Mouse (Mus musculus) small intestine, adult 2 months (tissue): ENCODE data around the gene Man2a1. TPM values are rescaled to one million over a fixed set of nuclear protein-coding genes. Genes with fewer than 3 reads are reported as not detected.

Experiments
- H3K27ac ChIP-seq: fragments of 200-500 bp; 2 replicates; pipeline ENCODE4 v1.5.1; 2012; ENCODE audit warnings: low read depth, low read length, control low read depth, inconsistent platforms; ENCODE audit not compliant: insufficient read depth
- H3K27me3 ChIP-seq: fragments of 200-500 bp; 2 replicates; pipeline ENCODE4 v1.6.1; 2012; ENCODE audit warnings: mild to moderate bottlenecking, moderate library complexity, low read length, inconsistent platforms; ENCODE audit not compliant: control insufficient read depth, insufficient read depth
- H3K36me3 ChIP-seq: fragments of 200-500 bp; 2 replicates; pipeline ENCODE4 v1.6.1; 2012; ENCODE audit warnings: mild to moderate bottlenecking, low read length, control low read depth, inconsistent platforms; ENCODE audit not compliant: control insufficient read depth, insufficient read depth
- H3K4me1 ChIP-seq: fragments of 200-500 bp; 2 replicates; pipeline ENCODE4 v1.6.1; 2012; ENCODE audit warnings: low read length, inconsistent platforms, mixed read lengths; ENCODE audit not compliant: control insufficient read depth, insufficient read depth, insufficient read length
- H3K4me3 ChIP-seq: fragments of 200-500 bp; 2 replicates; pipeline ENCODE4 v1.5.1; 2012; ENCODE audit warnings: low read depth, mild to moderate bottlenecking, control low read depth, inconsistent platforms, low read length, moderate library complexity
- CTCF ChIP-seq: fragments of 200-500 bp; IDR thresholded peaks from 2 replicates; pipeline ENCODE4 v1.5.1; 2012; ENCODE audit warnings: low read depth, mild to moderate bottlenecking, control low read depth, inconsistent platforms, low read length, moderate library complexity, mixed read lengths; ENCODE audit not compliant: insufficient replicate concordance, insufficient read length; ENCODE audit errors: extremely low read depth
- POLR2A ChIP-seq: fragments of 200-500 bp; IDR thresholded peaks from 2 replicates; pipeline ENCODE4 v1.6.1; 2012; ENCODE audit warnings: low read depth, mild to moderate bottlenecking, control low read depth, inconsistent platforms, low read length, moderate library complexity
- WGBS: fragments of 180-500 bp; shearing (Covaris S2); methylation state at CpG from one replicate; pipeline ENCODE4 v1.1.7; 2018; 5-methylcytosine and 5-hydroxymethylcytosine counted together
- polyA plus RNA-seq: library from polyadenylated mRNA; depleted of rRNA; stranded (reverse); fragments of >200 nt; gene quantifications from 2 replicates; pipeline ENCODE4 v1.2.3, GENCODE M21; 2012

The Man2a1 gene
- polyA plus RNA-seq, 1 experiment, result 6.7 TPM

DNA sequence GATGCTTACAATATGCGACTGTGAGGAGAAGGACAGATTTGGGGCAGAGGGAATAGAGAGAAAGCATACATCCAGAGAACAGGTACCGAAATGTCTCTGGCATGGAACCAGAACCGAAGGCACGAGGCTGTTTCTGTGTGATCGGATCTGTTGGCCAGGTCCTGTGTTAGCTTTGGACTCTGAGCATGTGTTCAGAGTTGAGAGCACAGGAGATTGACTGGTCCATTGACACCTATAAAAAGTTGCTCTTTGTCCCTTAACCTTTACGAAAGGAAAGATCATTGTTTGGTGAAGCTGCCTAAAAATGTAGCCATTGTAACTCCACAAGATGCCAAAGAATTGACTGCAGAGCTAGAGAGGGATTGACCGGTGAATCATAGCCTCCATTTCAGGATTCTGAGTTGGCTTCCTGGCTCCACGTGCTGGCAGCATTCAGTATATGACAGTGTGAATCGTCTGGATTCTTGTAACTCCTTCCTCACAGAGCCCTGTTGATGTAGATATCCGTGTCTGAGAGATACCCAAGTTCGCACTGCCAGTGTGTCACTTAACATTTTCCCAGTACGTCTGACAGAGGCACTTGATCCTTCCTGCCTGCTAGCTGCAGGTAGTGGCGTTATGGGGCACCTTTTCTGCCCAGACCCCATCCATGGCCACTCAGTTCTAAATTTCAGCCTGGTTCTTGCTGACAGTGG, 143.2 kb downstream of the Man2a1 start:
- TF ChIP-seq POLR2A (no peak), CTCF (no peak)
- Histone ChIP-seq H3K36me3 (peaks cover 34% of the 10 kb centered on the region), H3K27me3 (no peaks in the 10 kb centered on the region), H3K27ac (no peak overlapping the region), H3K4me3 (no peak overlapping the region), H3K4me1 (peaks cover 25% of the 10 kb centered on the region; the same call in 1 of the 2 replicates)
- WGBS, result 60% methylated on average over 13 of the region's 13 CpGs

DNA sequence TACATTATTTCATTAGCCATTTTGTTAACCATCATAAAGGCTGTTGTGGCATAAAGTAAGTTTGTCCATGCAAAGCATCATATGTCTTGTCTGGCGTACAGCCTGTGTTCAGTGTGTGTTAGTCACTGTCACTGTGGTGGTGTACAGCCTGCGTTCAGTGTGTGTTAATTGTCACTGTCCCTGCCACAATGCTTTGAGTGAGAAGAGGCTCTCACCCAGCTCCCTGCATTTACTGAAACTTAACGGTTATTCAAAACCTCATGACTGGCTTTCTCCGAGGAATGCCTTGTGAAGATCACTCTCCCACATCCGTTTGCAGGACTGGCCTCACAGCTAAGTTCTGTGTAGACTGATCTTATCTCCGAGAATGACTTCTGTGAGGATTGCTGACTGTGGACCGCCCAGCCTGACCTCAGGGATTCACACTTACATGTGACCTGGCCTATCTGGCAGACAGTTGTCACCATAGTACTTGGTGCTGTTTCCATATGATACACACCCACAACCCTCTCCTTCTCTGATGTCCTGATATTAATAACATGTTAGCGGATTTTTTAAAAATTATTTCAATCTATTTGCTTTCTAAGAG, 146.2 kb downstream of the Man2a1 start:
- TF ChIP-seq POLR2A, result no peak
- TF ChIP-seq CTCF, result no peak
- Histone ChIP-seq H3K4me3 (no peak overlapping the region), H3K36me3 (peaks cover 29% of the 10 kb centered on the region), H3K27me3 (no peaks in the 10 kb centered on the region), H3K4me1 (peaks cover 25% of the 10 kb centered on the region; the same call in 1 of the 2 replicates), H3K27ac (no peak overlapping the region)
- WGBS, result 84% methylated on average over 8 of the region's 8 CpGs

DNA sequence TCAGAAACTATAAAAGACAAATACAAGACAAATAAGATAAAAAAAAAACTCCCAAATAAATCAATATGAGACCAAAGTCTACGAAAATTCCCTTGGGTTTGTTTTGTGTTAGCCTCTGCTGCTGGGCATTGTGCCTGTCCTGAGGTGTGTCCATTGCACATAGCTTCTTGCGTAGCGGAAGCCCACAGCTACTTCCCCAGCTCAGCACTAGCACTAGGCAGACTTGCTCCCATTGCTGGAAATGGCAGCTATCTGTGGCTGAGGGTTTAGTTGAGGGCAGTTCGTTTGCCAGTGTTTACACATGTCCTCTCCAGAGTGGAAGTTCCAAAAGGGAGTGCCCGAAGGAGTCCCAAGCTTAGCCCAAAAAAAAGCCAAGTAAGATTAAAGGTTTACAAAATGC, 146.9 kb downstream of the Man2a1 start:
- Histone ChIP-seq H3K27ac (no peak overlapping the region), H3K36me3 (peaks cover 34% of the 10 kb centered on the region), H3K4me3 (no peak overlapping the region), H3K4me1 (peaks cover 23% of the 10 kb centered on the region; the same call in 1 of the 2 replicates), H3K27me3 (no peaks in the 10 kb centered on the region)
- WGBS, result 39% methylated on average over 5 of the region's 5 CpGs
- TF ChIP-seq POLR2A, result no peak
- no peak for TF ChIP-seq CTCF

DNA sequence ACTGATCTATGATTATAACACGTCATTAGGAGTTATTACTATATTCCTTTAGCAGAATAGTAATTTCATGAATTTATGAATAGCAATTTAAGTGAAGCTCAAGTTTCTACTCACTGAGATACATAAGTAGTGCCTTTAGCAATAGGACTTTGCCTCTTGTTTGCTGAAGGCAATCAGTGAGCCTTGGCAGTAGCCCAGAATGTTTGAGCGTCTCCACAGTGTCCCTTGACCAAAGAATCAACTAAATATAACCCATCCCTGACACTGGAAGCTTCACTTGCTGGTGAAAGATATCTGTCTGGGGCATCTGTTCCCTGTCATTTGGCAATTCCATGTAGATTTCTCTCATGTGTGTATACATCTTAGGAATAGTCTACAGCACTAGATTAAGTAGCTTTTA, 147.6 kb downstream of the Man2a1 start:
- H3K27ac ChIP-seq, result no peak overlapping the region
- TF ChIP-seq CTCF (no peak), POLR2A (no peak)
- H3K36me3 ChIP-seq, result peaks cover 34% of the 10 kb centered on the region
- H3K4me1 ChIP-seq, result peaks cover 19% of the 10 kb centered on the region; the same call in 1 of the 2 replicates
- whole genome bisulfite sequencing, result 19% methylated on average over 2 of the region's 2 CpGs
- no peaks in the 10 kb centered on the region for H3K27me3 ChIP-seq
- no peak overlapping the region for H3K4me3 ChIP-seq

DNA sequence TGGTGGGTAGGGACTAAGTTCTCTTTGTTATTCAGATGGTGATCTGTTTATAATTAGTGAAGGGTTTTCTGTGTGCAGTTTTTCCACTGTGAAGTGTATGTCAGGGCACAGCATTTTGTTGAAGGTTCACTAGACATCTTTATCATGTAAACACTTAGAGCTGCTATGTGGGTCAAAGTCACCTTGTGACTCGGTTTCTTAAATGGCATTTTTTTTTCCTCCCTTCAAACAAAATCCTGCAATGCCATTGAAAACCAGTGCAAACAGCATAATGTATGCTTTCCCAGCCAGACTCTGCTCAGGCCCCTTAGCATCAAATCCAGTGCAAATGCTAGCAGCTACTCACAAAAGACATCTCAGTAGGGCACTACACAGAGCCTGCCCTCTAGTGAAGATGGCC, 148.6 kb downstream of the Man2a1 start:
- peaks cover 35% of the 10 kb centered on the region for H3K36me3 ChIP-seq
- WGBS, result 88% methylated on average over 1 of the region's 1 CpGs
- no peak overlapping the region for H3K4me3 ChIP-seq
- TF ChIP-seq POLR2A (no peak), CTCF (no peak)
- H3K27me3 ChIP-seq, result no peaks in the 10 kb centered on the region
- H3K27ac ChIP-seq, result no peak overlapping the region
- peaks cover 8% of the 10 kb centered on the region; the same call in 1 of the 2 replicates for H3K4me1 ChIP-seq

DNA sequence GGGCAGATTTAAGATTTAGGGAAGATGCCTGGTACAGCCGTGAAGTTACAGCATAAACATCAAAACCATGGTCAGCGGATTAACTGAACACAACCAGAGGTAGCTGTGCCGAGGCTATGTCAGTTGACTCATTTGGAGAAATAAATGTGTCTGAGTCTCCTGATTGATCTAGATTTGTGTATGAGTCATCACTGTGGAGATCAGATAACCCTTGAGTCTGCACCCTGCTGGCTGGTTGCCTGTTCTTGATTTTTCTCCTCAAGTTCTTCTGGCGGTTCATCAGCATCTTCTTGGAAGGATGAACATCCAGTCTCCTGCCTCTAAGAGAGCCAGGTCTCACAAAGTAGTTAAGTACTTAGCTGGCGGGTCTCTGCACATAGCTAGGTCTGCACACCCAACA, 150.7 kb downstream of the Man2a1 start:
- no peak overlapping the region for H3K4me3 ChIP-seq
- H3K36me3 ChIP-seq, result peaks cover 29% of the 10 kb centered on the region
- 70% methylated on average over 5 of the region's 5 CpGs for WGBS
- H3K27me3 ChIP-seq, result no peaks in the 10 kb centered on the region
- no peak overlapping the region for H3K27ac ChIP-seq
- peaks cover 7% of the 10 kb centered on the region; the same call in 1 of the 2 replicates for H3K4me1 ChIP-seq
- TF ChIP-seq CTCF, result no peak
- no peak for TF ChIP-seq POLR2A
